13 mouse cellular contexts compared by ENCODE assay signal in the genomic region with DNA sequence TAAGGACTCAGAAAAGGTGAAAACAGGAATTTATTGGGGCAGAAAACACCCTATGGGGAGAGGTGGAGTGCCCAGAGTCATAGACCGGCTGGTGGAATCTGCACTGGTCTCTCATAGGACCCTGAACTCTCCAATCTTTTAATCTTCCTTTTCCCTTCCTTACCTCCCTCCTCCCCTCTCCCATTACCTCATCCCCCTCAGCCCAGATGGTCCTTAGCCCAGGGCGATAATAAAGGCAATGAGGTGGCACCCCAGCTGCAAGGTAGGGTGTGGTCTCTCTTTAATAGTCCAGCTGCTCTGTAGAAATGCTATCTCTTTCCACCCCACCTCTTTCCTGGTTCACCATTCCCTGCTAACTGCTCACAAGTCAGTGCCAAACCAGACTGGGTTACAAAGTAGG. TPM values are rescaled to one million over a fixed set of nuclear protein-coding genes. Genes with fewer than 3 reads are reported as not detected.
A peak's percentile ranks its signal among the peaks of the same experiment; 100 is the strongest.
DNase-seq lines count a peak whose midpoint lies in the region; ATAC-seq and TF ChIP-seq lines count a peak whose summit lies in the region.
"Had no signal": no experiment of that assay in that cellular context is flagged by ENCODE, and none has a peak within 500 bp of the region (broad histone marks: within the 10 kb centered on the region; RNA-seq: fewer than 3 reads in every experiment).

No protein-coding gene starts in this region.

- peaks cover 26% of the 10 kb centered on the region for H3K4me1 ChIP-seq in forebrain, embryonic 10.5 days
- H3K4me1 ChIP-seq in forebrain, embryonic 12.5 days, result 0 out of 2 replicates have a peak, but pooled peaks cover 2% of the 10 kb centered on the region
- H3K4me1 ChIP-seq in intestine, embryonic 15.5 days (replicated peaks), result no peaks in the 10 kb centered on the region; the same call in 1 of the 2 replicates
- H3K4me1 ChIP-seq in stomach, embryonic 14.5 days (ENCODE audit: control insufficient read depth, insufficient read depth, low read length), result no peaks in the 10 kb centered on the region; the same call in 1 of the 2 replicates
- no peaks in the 10 kb centered on the region for H3K4me1 ChIP-seq in hindbrain, embryonic 11.5 days (replicated peaks; ENCODE audit: control insufficient read depth, insufficient read depth, low read length)

- no peak overlapping the region for H3K4me2 ChIP-seq in forebrain, embryonic 12.5 days
- no peak overlapping the region for H3K4me2 ChIP-seq in intestine, embryonic 15.5 days (replicated peaks)
- no peak overlapping the region for H3K4me2 ChIP-seq in stomach, embryonic 14.5 days (replicated peaks; ENCODE audit: low read depth, low read length)
- H3K4me2 ChIP-seq in hindbrain, embryonic 11.5 days (replicated peaks; ENCODE audit: low read depth, low read length), result no peak overlapping the region
- H3K4me2 ChIP-seq: limb, embryonic 13.5 days; midbrain, embryonic 13.5 days had no signal

- H3K9ac ChIP-seq in forebrain, embryonic 12.5 days, result no peak overlapping the region
- H3K9ac ChIP-seq in intestine, embryonic 15.5 days, result no peak overlapping the region
- no peak overlapping the region for H3K9ac ChIP-seq in stomach, embryonic 14.5 days (replicated peaks; ENCODE audit: low read depth, low read length)
- H3K9ac ChIP-seq in hindbrain, embryonic 11.5 days (ENCODE audit: low read depth, low read length), result no peak overlapping the region
- H3K9ac ChIP-seq: forebrain, postnatal 0 days; limb, embryonic 13.5 days; midbrain, embryonic 13.5 days had no signal

- WGBS in forebrain, embryonic 10.5 days, result 84% methylated on average over 2 of the region's 2 CpGs
- WGBS in forebrain, embryonic 12.5 days, result 78% methylated on average over 2 of the region's 2 CpGs
- 57% methylated on average over 2 of the region's 2 CpGs for WGBS in intestine, embryonic 15.5 days
- 63% methylated on average over 2 of the region's 2 CpGs for WGBS in stomach, embryonic 14.5 days
- 84% methylated on average over 2 of the region's 2 CpGs for WGBS in hindbrain, embryonic 11.5 days

- H3K27me3 ChIP-seq in forebrain, embryonic 10.5 days (ENCODE audit: poor library complexity, severe bottlenecking), result no peaks in the 10 kb centered on the region
- no peaks in the 10 kb centered on the region for H3K27me3 ChIP-seq in forebrain, embryonic 12.5 days
- no peaks in the 10 kb centered on the region for H3K27me3 ChIP-seq in intestine, embryonic 15.5 days (replicated peaks)
- H3K27me3 ChIP-seq in stomach, embryonic 14.5 days (ENCODE audit: control insufficient read depth, insufficient read depth, low read length), result no peaks in the 10 kb centered on the region
- no peaks in the 10 kb centered on the region for H3K27me3 ChIP-seq in hindbrain, embryonic 11.5 days (ENCODE audit: control insufficient read depth, insufficient read depth, low read length)
- H3K27me3 ChIP-seq: limb, embryonic 13.5 days; midbrain, embryonic 13.5 days; Patski had no signal

- H3K27ac ChIP-seq in forebrain, embryonic 10.5 days, result peak overlapping the region; percentile 40; the same call in 1 of the 2 replicates
- H3K27ac ChIP-seq in forebrain, embryonic 12.5 days, result no peak overlapping the region
- peak overlapping the region; percentile 19; the same call in 1 of the 2 replicates for H3K27ac ChIP-seq in layer of hippocampus, adult 2 months
- H3K27ac ChIP-seq in intestine, embryonic 15.5 days, result no peak overlapping the region
- H3K27ac ChIP-seq in stomach, embryonic 14.5 days (ENCODE audit: low read length), result no peak overlapping the region
- no peak overlapping the region for H3K27ac ChIP-seq in hindbrain, embryonic 11.5 days (ENCODE audit: low read depth, low read length)
- H3K27ac ChIP-seq: limb, embryonic 13.5 days; midbrain, embryonic 13.5 days had no signal

- H3K4me3 ChIP-seq in forebrain, embryonic 10.5 days, result no peak overlapping the region
- H3K4me3 ChIP-seq in forebrain, embryonic 12.5 days (replicated peaks), result no peak overlapping the region
- H3K4me3 ChIP-seq in layer of hippocampus, adult 2 months, result no peak overlapping the region
- H3K4me3 ChIP-seq in intestine, embryonic 15.5 days (replicated peaks), result no peak overlapping the region
- no peak overlapping the region for H3K4me3 ChIP-seq in stomach, embryonic 14.5 days (ENCODE audit: low read depth, low read length)
- no peak overlapping the region for H3K4me3 ChIP-seq in hindbrain, embryonic 11.5 days (ENCODE audit: low read depth, low read length)
- H3K4me3 ChIP-seq: limb, embryonic 13.5 days; midbrain, embryonic 13.5 days had no signal

- DNase-seq in forebrain, embryonic 10.5 days (ENCODE audit: extremely low spot score, low spot score), result no peak
- no peak for DNase-seq in layer of hippocampus, adult 2 months (ENCODE audit: low spot score in 2 of 2)
- no peak for DNase-seq in layer of hippocampus, adult 9-10 months (ENCODE audit: low spot score)
- DNase-seq in urinary bladder, adult 18-20 months (ENCODE audit: low spot score in 2 of 2), result no peak
- no peak for DNase-seq in hindbrain, embryonic 11.5 days (ENCODE audit: low spot score)
- DNase-seq: cerebellum, postnatal 14 days; forebrain, postnatal 0 days had no signal

- H3K9me3 ChIP-seq in forebrain, embryonic 10.5 days, result no peaks in the 10 kb centered on the region
- no peaks in the 10 kb centered on the region for H3K9me3 ChIP-seq in forebrain, embryonic 12.5 days
- H3K9me3 ChIP-seq in intestine, embryonic 15.5 days, result no peaks in the 10 kb centered on the region
- no peaks in the 10 kb centered on the region; the same call in 1 of the 2 replicates for H3K9me3 ChIP-seq in stomach, embryonic 14.5 days (ENCODE audit: control insufficient read depth, low read depth, low read length)
- no peaks in the 10 kb centered on the region for H3K9me3 ChIP-seq in hindbrain, embryonic 11.5 days (ENCODE audit: control insufficient read depth, low read length)
- H3K9me3 ChIP-seq: limb, embryonic 13.5 days; midbrain, embryonic 13.5 days had no signal

- no peak for TF ChIP-seq CTCF in layer of hippocampus, adult 2 months (conservative IDR thresholded peaks at IDR 0.05)

- H3K36me3 ChIP-seq in forebrain, embryonic 10.5 days (replicated peaks), result no peaks in the 10 kb centered on the region
- no peaks in the 10 kb centered on the region for H3K36me3 ChIP-seq in forebrain, embryonic 12.5 days (replicated peaks)
- H3K36me3 ChIP-seq in intestine, embryonic 15.5 days, result no peaks in the 10 kb centered on the region
- H3K36me3 ChIP-seq in stomach, embryonic 14.5 days (ENCODE audit: control insufficient read depth, insufficient read depth, low read length), result no peaks in the 10 kb centered on the region
- no peaks in the 10 kb centered on the region for H3K36me3 ChIP-seq in hindbrain, embryonic 11.5 days (ENCODE audit: control insufficient read depth, insufficient read depth, low read length)
- H3K36me3 ChIP-seq: midbrain, embryonic 13.5 days had no signal

- no peak for ATAC-seq in forebrain, embryonic 12.5 days (ENCODE audit: low FRiP score)
- peak; percentile 78 for ATAC-seq in intestine, embryonic 15.5 days
- peak; percentile 61 for ATAC-seq in stomach, embryonic 14.5 days (ENCODE audit: insufficient number of reproducible peaks, insufficient read depth, low FRiP score, low read depth)
- no peak; the same call in 1 of the 2 replicates for ATAC-seq in hindbrain, embryonic 11.5 days (ENCODE audit: low FRiP score)
- ATAC-seq: forebrain, postnatal 0 days; midbrain, embryonic 13.5 days; Patski had no signal

RNA-seq across cellular contexts. Expression of gene Ccdc141, which starts 7.0 kb away (rescaled TPM):
- 2.6 and 3.1 TPM in 2 replicates for polyA plus RNA-seq in forebrain, embryonic 10.5 days (2016; fragmentation: Nextera tagmentation; extraction: Ambion mirVana)
- 2.6 and 3.6 TPM in 2 replicates for polyA plus RNA-seq in forebrain, embryonic 12.5 days (2016; fragmentation: Nextera tagmentation; extraction: Ambion mirVana)
- total RNA-seq in layer of hippocampus, adult 2 months (2021), result 10 to 100 TPM; 17.1 to 27.7 TPM
- polyA plus RNA-seq in intestine, embryonic 15.5 days (2015; fragmentation: Nextera tagmentation; extraction: Ambion mirVana), result 5.6 and 7.1 TPM in 2 replicates
- polyA plus RNA-seq in stomach, embryonic 14.5 days (2014; fragmentation: Nextera tagmentation; extraction: Ambion mirVana), result 11.2 and 14.6 TPM in 2 replicates
- polyA plus RNA-seq in hindbrain, embryonic 11.5 days (2014; fragmentation: Nextera tagmentation; extraction: Ambion mirVana), result 4.8 and 5.5 TPM in 2 replicates

Comparison
In these comparisons a context has a peak if more than half of its experiments do, and no peak if none do; other contexts are left out.
1. H3K27ac ChIP-seq: peak in forebrain, embryonic 10.5 days (single experiment) and layer of hippocampus, adult 2 months (single experiment); none in forebrain, embryonic 12.5 days (single experiment), intestine, embryonic 15.5 days (single experiment), stomach, embryonic 14.5 days (single experiment) and hindbrain, embryonic 11.5 days (single experiment).
2. ATAC-seq: peak in intestine, embryonic 15.5 days (single experiment) and stomach, embryonic 14.5 days (single experiment); none in forebrain, embryonic 12.5 days (single experiment) and hindbrain, embryonic 11.5 days (single experiment).